23 mouse cellular contexts compared by ENCODE assay signal in genomic region chr11:115634109-115634508, GRCm38 (mm10). TPM values are rescaled to one million over a fixed set of nuclear protein-coding genes. Genes with fewer than 3 reads are reported as not detected.
A peak's percentile ranks its signal among the peaks of the same experiment; 100 is the strongest.
DNase-seq lines count a peak whose midpoint lies in the region; ATAC-seq and TF ChIP-seq lines count a peak whose summit lies in the region.
"Had no signal": no experiment of that assay in that cellular context is flagged by ENCODE, and none has a peak within 500 bp of the region (broad histone marks: within the 10 kb centered on the region; RNA-seq: fewer than 3 reads in every experiment).

No protein-coding gene starts in this region.

- no peak for TF ChIP-seq EP300 in lung, postnatal 0 days (IDR thresholded peaks at IDR 0.05)

- TF ChIP-seq CTCF in lung, postnatal 0 days (IDR thresholded peaks at IDR 0.05) = no peak

- no peak overlapping the region for H3K4me2 ChIP-seq in lung, postnatal 0 days (replicated peaks; ENCODE audit: low read depth, low read length)
- H3K4me2 ChIP-seq: embryonic facial prominence, embryonic 12.5 days; heart, embryonic 11.5 days; hindbrain, embryonic 14.5 days; limb, embryonic 12.5 days; liver, embryonic 15.5 days had no signal

- no peaks in the 10 kb centered on the region for H3K27me3 ChIP-seq in lung, postnatal 0 days (replicated peaks; ENCODE audit: insufficient read depth, low read length)
- H3K27me3 ChIP-seq: embryonic facial prominence, embryonic 12.5 days; limb, embryonic 12.5 days; liver, embryonic 15.5 days; Patski had no signal

- H3K9me3 ChIP-seq in lung, postnatal 0 days (ENCODE audit: low read length) = no peaks in the 10 kb centered on the region
- H3K9me3 ChIP-seq: embryonic facial prominence, embryonic 12.5 days; limb, embryonic 12.5 days; liver, embryonic 15.5 days had no signal

- WGBS in lung, postnatal 0 days = 58% methylated on average over 4 of the region's 4 CpGs
- WGBS in macrophage (ENCODE audit: missing documents) = 68% methylated on average over 4 of the region's 4 CpGs

- no peaks in the 10 kb centered on the region for H3K4me1 ChIP-seq in lung, postnatal 0 days (ENCODE audit: insufficient read depth, low read depth, low read length)
- H3K4me1 ChIP-seq: limb, embryonic 12.5 days had no signal

- H3K27ac ChIP-seq in lung, postnatal 0 days (ENCODE audit: low read length) = no peak overlapping the region
- peak overlapping the region; percentile 43 for H3K27ac ChIP-seq in macrophage
- H3K27ac ChIP-seq: embryonic facial prominence, embryonic 12.5 days; hindbrain, embryonic 14.5 days; limb, embryonic 12.5 days; liver, embryonic 15.5 days had no signal

- DNase-seq in embryo, embryonic 11 days = peak; percentile 33
- no peak for DNase-seq in embryo, embryonic 9.5 days (ENCODE audit: extremely low spot score)
- DNase-seq in lung, postnatal 0 days (ENCODE audit: low spot score) = peak; percentile 62
- DNase-seq in lung, postnatal 36 days = no peak
- peak; percentile 62 for DNase-seq in adipocyte (ENCODE audit: low spot score)
- no peak for DNase-seq in urinary bladder, postnatal 4 days (ENCODE audit: low spot score in 2 of 2)
- DNase-seq: adrenal gland, postnatal 25 days; cerebellum, postnatal 10 days; gastrocnemius, postnatal 10 days; kidney, postnatal 25 days; layer of hippocampus, adult 9-11 months; thymus, postnatal 36 days had no signal

- ATAC-seq in lung, postnatal 0 days = peak; percentile 42
- no peak for ATAC-seq in frontal cortex, adult (ENCODE audit: low TSS enrichment)
- ATAC-seq: activated CD4-positive, CD25-positive, alpha-beta regulatory T cell, adult 4 months; intestine, embryonic 16.5 days; midbrain, embryonic 16.5 days; Patski had no signal

- no peak overlapping the region for H3K4me3 ChIP-seq in lung, postnatal 0 days (ENCODE audit: low read depth, low read length)
- H3K4me3 ChIP-seq in macrophage (ENCODE audit: inconsistent target) = no peak overlapping the region
- H3K4me3 ChIP-seq: embryonic facial prominence, embryonic 12.5 days; limb, embryonic 12.5 days; liver, embryonic 15.5 days had no signal

- no peaks in the 10 kb centered on the region for H3K36me3 ChIP-seq in lung, postnatal 0 days (ENCODE audit: insufficient read depth, low read length)
- no peaks in the 10 kb centered on the region for H3K36me3 ChIP-seq in macrophage (ENCODE audit: inconsistent target)
- H3K36me3 ChIP-seq: embryonic facial prominence, embryonic 12.5 days; limb, embryonic 12.5 days; liver, embryonic 15.5 days had no signal

- H3K79me2 ChIP-seq in macrophage (ENCODE audit: inconsistent target) = no peaks in the 10 kb centered on the region; the same call in 1 of the 2 replicates

- no peak overlapping the region for H3K9ac ChIP-seq in lung, postnatal 0 days (replicated peaks; ENCODE audit: low read depth)
- H3K9ac ChIP-seq: embryonic facial prominence, embryonic 12.5 days; hindbrain, embryonic 14.5 days; limb, embryonic 12.5 days; liver, embryonic 15.5 days had no signal

RNA-seq across cellular contexts. Expression of gene Slc25a19, which starts 6.0 kb away (rescaled TPM):
- polyA plus RNA-seq in lung, postnatal 0 days (2015; fragmentation: Nextera tagmentation; extraction: Ambion mirVana) = 18.9 and 19.5 TPM in 2 replicates
- total RNA-seq in macrophage (2018; cell fraction: chromatin; rRNA removed) = 10 to 100 TPM; 11.5 to 92.4 (median 48.7) TPM
- 10 to 100 TPM in 25 of 26 experiments, 1 to 10 TPM in 1; 8.4 to 30.4 (median 22.0) TPM for total RNA-seq in macrophage (2018; cell fraction: cytosol; rRNA removed)
- total RNA-seq in macrophage (2018; cell fraction: nucleus; rRNA removed) = 10 to 100 TPM; 15.6 to 83.5 (median 39.5) TPM
- polyA plus RNA-seq in macrophage (2018) = 14.9 to 26.4 TPM (median 17.0 TPM) in 3 replicates

RNA-seq across cellular contexts. Expression of gene Mif4gd, which starts 21.3 kb away (rescaled TPM):
- 74.7 and 78.6 TPM in 2 replicates for polyA plus RNA-seq in lung, postnatal 0 days (2015; fragmentation: Nextera tagmentation; extraction: Ambion mirVana)
- total RNA-seq in macrophage (2018; cell fraction: chromatin; rRNA removed) = 10 to 100 TPM; 17.5 to 86.6 (median 58.6) TPM
- 10 to 100 TPM; 38.8 to 58.2 (median 50.4) TPM for total RNA-seq in macrophage (2018; cell fraction: cytosol; rRNA removed)
- 100 to 1,000 TPM in 1 of 26 experiments, 10 to 100 TPM in 25; 30.6 to 102 (median 72.1) TPM for total RNA-seq in macrophage (2018; cell fraction: nucleus; rRNA removed)
- polyA plus RNA-seq in macrophage (2018) = 24.9 to 57.5 TPM (median 29.7 TPM) in 3 replicates

RNA-seq across cellular contexts. Expression of gene Gga3, which starts 30.3 kb away (rescaled TPM):
- polyA plus RNA-seq in lung, postnatal 0 days (2015; fragmentation: Nextera tagmentation; extraction: Ambion mirVana) = 6.8 and 8.1 TPM in 2 replicates
- total RNA-seq in macrophage (2018; cell fraction: chromatin; rRNA removed) = 100 to 1,000 TPM in 17 of 26 experiments, 10 to 100 TPM in 9; 46.6 to 225 (median 115) TPM
- total RNA-seq in macrophage (2018; cell fraction: cytosol; rRNA removed) = 10 to 100 TPM; 12.4 to 32.6 (median 22.4) TPM
- 100 to 1,000 TPM in 5 of 26 experiments, 10 to 100 TPM in 21; 28.6 to 160 (median 60.7) TPM for total RNA-seq in macrophage (2018; cell fraction: nucleus; rRNA removed)
- 15.8 to 69.3 TPM (median 37.7 TPM) in 3 replicates for polyA plus RNA-seq in macrophage (2018)

RNA-seq across cellular contexts. Expression of gene Mrps7, which starts 30.4 kb away (rescaled TPM):
- polyA plus RNA-seq in lung, postnatal 0 days (2015; fragmentation: Nextera tagmentation; extraction: Ambion mirVana) = 47.4 and 49.2 TPM in 2 replicates
- 10 to 100 TPM in 12 of 26 experiments, 1 to 10 TPM in 14; 2.4 to 16.2 (median 8.0) TPM for total RNA-seq in macrophage (2018; cell fraction: chromatin; rRNA removed)
- total RNA-seq in macrophage (2018; cell fraction: cytosol; rRNA removed) = 10 to 100 TPM; 21.8 to 37.3 (median 29.2) TPM
- 10 to 100 TPM in 18 of 26 experiments, 1 to 10 TPM in 8; 7.1 to 24.1 (median 11.5) TPM for total RNA-seq in macrophage (2018; cell fraction: nucleus; rRNA removed)
- 21.1 to 35.5 TPM (median 25.6 TPM) in 3 replicates for polyA plus RNA-seq in macrophage (2018)

Comparison
In these comparisons a context has a peak if more than half of its experiments do, and no peak if none do; other contexts are left out.
1. DNase-seq: peak in embryo, embryonic 11 days (single experiment), lung, postnatal 0 days (single experiment) and adipocyte (single experiment); none in embryo, embryonic 9.5 days (single experiment), lung, postnatal 36 days (single experiment) and urinary bladder, postnatal 4 days (0 of 2).